Mouse (Mus musculus): ENCODE measurements around the gene Amacr. TPM values are rescaled to one million over a fixed set of nuclear protein-coding genes. Genes with fewer than 3 reads are reported as not detected.
A peak's percentile ranks its signal among the peaks of the same experiment; 100 is the strongest.

Gene Amacr
- 1 to 10 TPM; 9.5 to 10.0 TPM for total RNA-seq (2021)

DNA sequence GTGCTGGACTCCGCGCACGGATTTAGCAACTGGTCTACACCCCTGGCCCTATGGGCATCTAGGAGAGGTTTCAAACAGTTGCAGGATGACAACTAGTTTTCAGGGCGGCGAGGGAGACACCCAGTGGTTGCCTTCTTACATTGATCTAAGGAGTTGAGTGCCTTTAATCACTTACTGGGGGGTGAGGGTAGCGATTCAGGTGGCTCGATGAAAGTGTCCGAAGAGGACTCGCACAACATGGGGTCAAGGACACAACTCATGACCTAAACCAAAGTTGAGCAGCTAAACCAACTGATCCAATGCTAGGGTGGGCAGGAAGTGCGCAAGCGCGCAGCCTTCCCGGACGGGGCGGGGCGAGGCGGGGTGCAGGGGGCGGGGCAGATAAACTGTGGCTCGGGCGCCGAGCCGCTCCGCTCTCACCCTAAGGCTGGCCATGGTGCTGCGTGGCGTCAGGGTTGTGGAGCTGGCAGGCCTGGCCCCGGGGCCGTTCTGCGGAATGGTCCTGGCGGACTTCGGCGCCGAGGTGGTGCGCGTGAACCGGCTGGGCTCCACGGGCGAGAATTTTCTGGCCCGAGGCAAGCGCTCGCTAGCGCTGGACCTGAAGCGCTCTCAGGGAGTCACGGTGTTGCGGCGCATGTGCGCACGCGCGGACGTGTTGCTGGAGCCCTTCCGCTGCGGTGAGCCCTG is at the start of gene Amacr:
TSS of gene Amacr (plus strand) at position 380 of the 687 bp plus-strand sequence.
- intact Hi-C loops (cut with DNase I): loop anchor here (2.0 to 10.0 kb wide), 2 partner anchors 61 to 497 kb away; partner anchors contain the start of genes Brix1 and Rad1

DNA sequence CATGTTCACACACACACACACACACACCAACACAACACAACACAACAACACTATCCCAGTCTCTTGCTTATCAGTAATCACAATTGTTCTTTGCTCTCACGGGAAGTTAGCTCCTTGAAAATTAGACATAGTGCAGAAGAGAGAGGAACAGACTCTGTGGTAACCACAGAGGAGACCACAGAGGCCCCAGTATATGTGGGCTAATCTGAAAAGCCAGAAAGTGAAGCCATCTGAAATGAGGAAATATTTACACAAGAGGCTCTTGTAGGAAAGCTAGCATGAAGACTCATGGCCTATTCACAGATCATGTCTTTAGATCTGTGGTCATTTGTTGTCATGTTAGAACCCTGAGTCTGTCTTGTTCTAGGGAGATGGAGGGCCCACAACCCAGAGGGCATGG is 47.6 kb upstream of the Amacr start:
- no peak for DNase-seq (ENCODE audit: low spot score in 2 of 2)
- intact Hi-C loops (cut with DNase I): no loop called here

More for the DNA sequence above, at the start of gene Amacr:
- DNase-seq (ENCODE audit: low spot score in 2 of 2): peak; percentile 93 to 95

DNA sequence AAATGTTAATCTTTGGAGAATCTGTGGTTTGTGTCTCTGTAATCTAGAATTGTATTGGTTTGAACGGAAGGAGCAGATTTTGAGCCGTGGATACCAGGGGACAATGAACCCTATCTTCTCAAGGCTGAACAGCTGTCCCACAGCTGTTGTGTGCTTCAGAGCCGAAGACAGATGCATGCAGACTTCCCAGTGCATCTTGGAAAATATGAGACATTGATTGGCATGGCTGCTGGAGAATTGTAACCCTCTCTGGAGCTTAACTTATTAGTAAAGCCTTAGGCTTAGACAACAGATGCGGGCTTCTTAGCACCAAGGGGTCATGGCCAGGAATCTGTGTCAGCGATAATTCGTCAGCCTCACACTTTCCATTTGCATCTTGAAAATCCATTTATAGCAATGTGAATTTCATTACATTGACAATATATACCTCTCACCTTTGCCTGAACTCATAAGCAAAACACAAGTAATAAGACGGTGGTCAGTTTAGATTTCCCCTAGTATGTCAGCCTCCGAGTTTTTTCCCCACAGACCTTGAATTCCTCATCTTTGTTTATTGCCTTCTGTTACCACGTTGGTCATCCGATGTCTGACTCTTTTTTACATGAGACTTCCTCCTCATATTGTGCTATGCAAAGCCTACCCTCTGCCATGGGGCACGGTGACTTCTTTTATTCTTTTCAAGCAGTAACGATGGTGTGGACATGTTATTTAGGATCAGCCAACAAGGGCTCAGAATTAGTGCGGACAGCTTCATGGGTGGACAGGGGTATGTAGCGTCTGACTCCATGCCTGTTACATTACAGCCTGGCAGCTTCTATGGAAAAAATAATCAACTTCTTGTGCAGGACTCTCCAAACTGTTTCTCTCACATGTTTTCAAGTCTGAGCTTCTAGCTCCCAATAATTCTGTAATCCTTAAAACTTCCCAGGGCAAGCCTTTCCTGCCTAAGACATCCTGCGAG is 41.1 kb upstream of the Amacr start:
- intact Hi-C loops (cut with DNase I): no loop called here
- no peak for DNase-seq (ENCODE audit: low spot score in 2 of 2)

GRCm38 (mm10) chr15:10941901-10942300 is 39.7 kb upstream of the Amacr start:
- DNase-seq (ENCODE audit: low spot score in 2 of 2): no peak
- intact Hi-C loops (cut with DNase I): no loop called here

DNA sequence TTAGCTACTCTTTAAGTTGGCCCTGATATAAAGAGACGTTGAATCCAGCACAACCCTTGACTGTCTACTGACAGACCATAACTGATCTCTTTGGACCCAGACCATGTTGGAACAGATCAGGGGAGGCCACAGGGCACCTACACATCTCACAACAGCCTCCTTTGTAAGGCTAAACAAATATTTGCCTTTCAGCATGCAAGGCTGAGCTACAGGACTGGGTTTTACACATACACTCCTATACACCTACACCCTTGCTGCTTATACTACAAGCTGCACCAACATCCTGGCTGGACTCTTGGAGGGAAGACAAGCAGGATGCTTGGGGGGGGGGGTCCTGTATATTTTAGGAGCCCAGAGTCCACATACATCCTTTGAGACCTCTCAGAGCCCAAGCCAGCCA is 33.7 kb upstream of the Amacr start:
- no peak for DNase-seq (ENCODE audit: low spot score in 2 of 2)

GRCm38 (mm10) chr15:10951951-10952759 is 29.4 kb upstream of the Amacr start, which contains the start of gene C1qtnf3:
Gene C1qtnf3, plus strand, starts transcription at chr15:10952332.
- intact Hi-C loops (cut with DNase I): no loop called here
- no peak for DNase-seq (ENCODE audit: low spot score in 2 of 2)

More for the DNA sequence above, 33.7 kb upstream of the Amacr start:
- intact Hi-C loops (cut with DNase I): no loop called here

- intact Hi-C loops (cut with DNase I): no loop called here
- no peak for DNase-seq (ENCODE audit: low spot score in 2 of 2)
Observed at GRCm38 (mm10) chr15:10952760-10953305, 28.7 kb upstream of the Amacr start.

- intact Hi-C loops (cut with DNase I): no loop called here
- DNase-seq (ENCODE audit: low spot score in 2 of 2): no peak
Observed at GRCm38 (mm10) chr15:10953465-10953864, 28.1 kb upstream of the Amacr start.

DNA sequence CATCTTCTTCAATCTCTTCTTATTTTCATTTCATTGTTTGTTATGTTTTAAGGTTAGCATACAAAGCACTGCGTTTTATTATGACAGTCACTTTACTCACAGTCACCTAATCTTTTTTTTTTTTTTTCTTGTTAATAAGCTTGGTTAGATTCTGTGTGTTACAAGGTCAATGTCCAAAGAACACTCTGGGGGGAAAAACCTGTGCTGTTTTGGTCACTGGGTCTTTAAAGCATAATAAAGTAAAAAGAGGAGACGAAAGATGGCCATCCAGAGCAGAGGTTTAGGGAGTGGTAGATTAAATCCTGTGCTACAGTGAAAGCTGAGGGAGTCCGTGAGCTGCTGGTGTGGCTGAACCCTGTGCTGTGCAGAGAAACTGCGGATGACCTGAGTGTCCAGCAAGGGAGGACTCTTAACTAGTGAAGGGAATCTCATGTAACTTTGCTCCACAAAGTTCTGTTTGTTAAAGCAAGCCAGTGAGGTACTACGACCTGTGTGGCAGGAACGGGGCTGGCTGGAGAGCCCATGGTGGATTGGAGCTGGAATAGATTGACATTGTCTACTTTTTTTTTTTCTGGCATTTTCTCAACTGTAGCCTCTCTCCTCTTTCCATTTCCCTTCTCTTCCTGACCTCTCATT is 27.1 kb upstream of the Amacr start:
- intact Hi-C loops (cut with DNase I): no loop called here
- no peak for DNase-seq (ENCODE audit: low spot score in 2 of 2)

DNA sequence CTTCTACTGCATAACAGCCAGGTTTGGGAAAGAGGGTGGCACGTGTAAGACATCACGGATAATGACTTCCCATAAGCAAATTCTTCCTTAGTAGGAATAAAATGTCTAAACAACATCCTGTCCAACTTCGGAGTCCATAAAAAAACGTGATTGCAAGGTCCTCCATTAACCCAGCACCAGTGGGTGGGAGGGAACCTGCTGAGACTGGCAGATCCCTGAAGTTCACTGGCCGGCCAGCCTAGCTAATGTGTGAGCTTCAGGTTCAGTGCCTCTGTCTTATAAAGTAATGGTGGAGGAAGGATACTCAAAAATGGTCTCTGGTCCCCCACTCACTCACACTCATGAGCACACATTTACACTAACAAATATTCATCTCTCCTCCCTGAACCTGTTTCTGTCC is 26.4 kb upstream of the Amacr start:
- intact Hi-C loops (cut with DNase I): no loop called here
- DNase-seq (ENCODE audit: low spot score in 2 of 2): no peak

DNA sequence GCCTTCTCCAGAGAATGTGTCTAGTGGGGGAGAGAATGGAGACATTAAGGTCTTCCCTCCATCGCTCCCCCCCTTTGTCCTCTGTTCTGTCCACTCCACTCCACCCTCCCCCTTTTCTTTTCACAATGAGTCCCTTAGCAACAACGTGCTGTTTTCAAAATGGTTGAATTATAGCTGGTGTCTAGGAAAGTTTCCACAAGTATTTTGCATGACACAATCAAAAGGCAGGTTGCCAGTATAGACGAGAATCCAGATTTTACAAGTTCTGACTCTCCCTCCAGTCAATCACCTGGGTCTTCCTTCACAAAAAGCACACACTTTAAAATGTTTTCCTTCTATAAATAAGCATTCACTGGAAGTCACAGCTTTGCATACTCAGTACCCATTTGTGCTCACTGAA is 24.9 kb upstream of the Amacr start:
- intact Hi-C loops (cut with DNase I): no loop called here
- no peak for DNase-seq (ENCODE audit: low spot score in 2 of 2)

GRCm38 (mm10) chr15:10959277-10960026 is 22.1 kb upstream of the Amacr start:
- DNase-seq (ENCODE audit: low spot score in 2 of 2): no peak
- intact Hi-C loops (cut with DNase I): no loop called here

GRCm38 (mm10) chr15:10960267-10960666 is 21.3 kb upstream of the Amacr start:
- DNase-seq (ENCODE audit: low spot score in 2 of 2): no peak
- intact Hi-C loops (cut with DNase I): no loop called here

GRCm38 (mm10) chr15:10962601-10963000 is 19.0 kb upstream of the Amacr start:
- intact Hi-C loops (cut with DNase I): no loop called here
- DNase-seq (ENCODE audit: low spot score in 2 of 2): no peak

DNA sequence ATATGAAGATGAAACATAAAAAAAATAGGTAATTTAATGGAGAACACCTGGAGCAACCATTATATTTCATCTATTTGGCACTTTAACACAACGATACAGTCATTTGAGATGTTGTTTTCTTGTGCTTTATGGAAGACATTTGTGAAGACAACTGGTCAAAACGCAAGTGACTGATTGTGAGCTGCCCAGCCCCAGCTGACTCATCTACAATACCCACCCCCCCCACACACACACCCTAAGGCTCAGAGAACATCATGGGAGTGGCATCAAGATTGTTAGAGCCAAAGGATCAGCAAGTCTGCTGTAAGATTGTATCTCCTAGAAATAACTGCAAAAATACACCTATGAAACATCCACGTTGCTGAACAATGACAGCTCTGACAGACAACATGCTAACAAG is 12.1 kb upstream of the Amacr start:
- intact Hi-C loops (cut with DNase I): no loop called here
- no peak for DNase-seq (ENCODE audit: low spot score in 2 of 2)

- intact Hi-C loops (cut with DNase I): no loop called here
- no peak for DNase-seq (ENCODE audit: low spot score in 2 of 2)
Observed at GRCm38 (mm10) chr15:10970777-10971176, 10.8 kb upstream of the Amacr start.

DNA sequence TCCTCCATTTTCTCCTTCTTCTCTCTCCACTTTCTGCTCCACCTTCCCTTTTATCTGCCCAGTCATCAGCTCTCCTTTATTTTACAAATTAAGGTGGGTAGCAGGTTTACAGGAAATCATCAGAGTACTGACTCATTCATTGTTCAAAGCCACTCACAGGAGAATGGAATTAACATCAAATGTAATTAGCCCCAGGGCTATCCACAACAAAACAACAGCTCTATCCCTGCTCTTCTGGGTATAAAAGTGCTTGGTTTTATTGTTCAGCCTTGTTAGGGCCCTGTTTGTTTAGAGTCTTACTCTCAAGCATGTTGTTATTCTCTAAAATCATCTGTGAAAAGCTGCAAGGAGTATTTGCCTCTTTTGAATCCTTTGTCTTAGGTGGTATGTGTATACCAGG is 4.4 kb upstream of the Amacr start:
- DNase-seq (ENCODE audit: low spot score in 2 of 2): no peak
- intact Hi-C loops (cut with DNase I): no loop called here

GRCm38 (mm10) chr15:10980712-10981111 is 844 bp upstream of the Amacr start:
- no peak for DNase-seq (ENCODE audit: low spot score in 2 of 2)
- intact Hi-C loops (cut with DNase I): loop anchor here (2.0 to 10.0 kb wide), 2 partner anchors 60 to 496 kb away; partner anchors contain the start of genes Brix1 and Rad1

Measured in left cerebral cortex, postnatal 36 days (tissue).